Mouse (Mus musculus) layer of hippocampus, postnatal 10 days (tissue): ENCODE measurements around the gene Kcnip2. TPM values are rescaled to one million over a fixed set of nuclear protein-coding genes. Genes with fewer than 3 reads are reported as not detected.
"Not testable (repeated sequence)": the region's sequence is repeated elsewhere in the genome, so short reads cannot be mapped to it uniquely, and the experiment has no call there.

ENCODE experiments used
- DNase-seq, 2 experiments: peaks; one replicate each; pipeline ENCODE4 v3.0.0; 2021; ENCODE audit warnings: low spot score in 2 of 2
- total RNA-seq, 2 experiments: library from RNA; stranded (reverse); gene quantifications; 2 replicates each; pipeline ENCODE4 v1.2.3; 2021

Gene Kcnip2
- total RNA-seq, 2 experiments from 2014 or later, result 133 to 134 TPM

GRCm38 (mm10) chr19:45812673-45813252 lies 3.1 kb downstream of the Kcnip2 start:
- DNase-seq, result no peak

GRCm38 (mm10) chr19:45812115-45812514 lies 3.7 kb downstream of the Kcnip2 start:
- DNase-seq, result no peak

GRCm38 (mm10) chr19:45811028-45811674 lies 4.7 kb downstream of the Kcnip2 start:
- DNase-seq, result no peak

- no peak for DNase-seq
These were observed 8.1 kb downstream of the Kcnip2 start for GRCm38 (mm10) chr19:45807732-45808131.

- DNase-seq, result not testable (repeated sequence)
These were observed 10.0 kb downstream of the Kcnip2 start for GRCm38 (mm10) chr19:45805817-45806216.

GRCm38 (mm10) chr19:45804593-45805368 lies 11.1 kb downstream of the Kcnip2 start:
- DNase-seq, result no peak

- DNase-seq, result no peak
These were observed 12.5 kb downstream of the Kcnip2 start for GRCm38 (mm10) chr19:45803408-45803807.

- DNase-seq, result no peak
These were observed 13.2 kb downstream of the Kcnip2 start for GRCm38 (mm10) chr19:45802702-45803101.

- DNase-seq, result no peak
These were observed 19.0 kb downstream of the Kcnip2 start for GRCm38 (mm10) chr19:45796879-45797278.

- DNase-seq, result no peak
These were observed 19.8 kb downstream of the Kcnip2 start for GRCm38 (mm10) chr19:45796061-45796556.

- no peak for DNase-seq
These were observed 20.4 kb downstream of the Kcnip2 start for GRCm38 (mm10) chr19:45795406-45795944.

- no peak for DNase-seq
These were observed 21.1 kb downstream of the Kcnip2 start for GRCm38 (mm10) chr19:45794718-45795117.

- no peak for DNase-seq
These were observed 23.5 kb downstream of the Kcnip2 start for GRCm38 (mm10) chr19:45792404-45792803.

GRCm38 (mm10) chr19:45789888-45790874 lies 25.7 kb downstream of the Kcnip2 start:
- no peak for DNase-seq

- no peak for DNase-seq
These were observed 26.5 kb downstream of the Kcnip2 start for GRCm38 (mm10) chr19:45789365-45789764.

- no peak for DNase-seq
These were observed 27.5 kb downstream of the Kcnip2 start for GRCm38 (mm10) chr19:45788337-45788736.

GRCm38 (mm10) chr19:45787450-45787849 lies 28.4 kb downstream of the Kcnip2 start:
- no peak for DNase-seq

- DNase-seq, result no peak
These were observed 30.4 kb downstream of the Kcnip2 start for GRCm38 (mm10) chr19:45785470-45785869.

- no peak for DNase-seq
These were observed 31.8 kb downstream of the Kcnip2 start for GRCm38 (mm10) chr19:45783933-45784576.
